Mouse (Mus musculus) v-Abl transformed pro-B cells (cell line): Measurements from ENCODE around the gene Grin3b.

Source experiments
- in situ Hi-C, 2 experiments: fragments of 400-800 bp; cut with MboI; formaldehyde crosslinking; loops; one replicate each; pipeline ENCODE4 v1.15.1; 2025; ENCODE audit not compliant: unreplicated experiment in 2 of 2

The Grin3b gene

GRCm38 (mm10) chr10:79960671-79961294, 9.7 kb upstream of the Grin3b start:
- in situ Hi-C loops = loop anchor here in 1 of 2 experiments (5.0 to 25.0 kb wide), 2 partner anchors 182 to 302 kb away; partner anchors contain the start of genes Cbarp, Dazap1 and Gamt

DNA sequence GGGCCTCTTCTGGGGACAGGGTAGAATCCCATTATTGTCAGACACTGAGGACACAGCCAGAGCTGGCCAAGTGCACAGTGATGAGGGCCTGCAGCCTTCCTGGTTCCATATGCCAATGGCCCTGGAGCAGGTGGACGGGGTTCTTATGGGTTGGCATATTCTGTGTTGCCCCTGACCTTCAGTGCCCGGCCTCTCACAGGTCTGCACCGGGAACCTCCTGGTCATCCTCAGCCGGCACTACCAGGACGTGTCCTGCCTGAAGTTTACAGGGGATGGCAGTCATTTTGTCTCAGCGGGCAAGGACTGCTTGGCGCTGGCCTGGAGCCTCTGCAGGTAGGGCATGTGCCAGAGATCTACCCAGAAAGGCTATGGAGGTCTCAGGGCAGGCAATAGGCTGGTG, 5.8 kb upstream of the Grin3b start:
- in situ Hi-C loops = loop anchor here (5.0 to 25.0 kb wide), 3 partner anchors 82 to 298 kb away; partner anchors contain the start of genes Cbarp (in 1 of the 2), Dazap1 (in 1 of the 2) and Gamt (in 1 of the 2)

DNA sequence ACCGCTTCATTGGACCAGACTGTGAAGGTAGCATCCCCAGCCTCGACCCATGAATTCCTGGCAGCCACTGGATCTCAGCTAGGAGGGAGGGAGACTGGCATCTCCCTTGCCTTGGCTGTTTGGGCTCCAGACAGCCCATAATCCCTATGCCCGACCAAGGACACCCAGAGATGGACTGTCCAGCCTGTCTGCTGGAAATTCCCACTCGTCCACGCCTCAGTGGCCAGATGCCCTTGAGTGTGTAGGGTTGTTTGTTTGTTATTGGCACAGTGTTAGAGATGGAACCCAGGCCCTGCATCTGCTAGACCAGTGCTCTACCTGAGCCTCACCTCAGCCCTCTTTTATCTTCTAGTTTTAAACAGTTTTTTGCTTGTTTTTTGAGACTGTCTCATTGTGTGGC, 5.2 kb upstream of the Grin3b start:
- in situ Hi-C loops = loop anchor here (5.0 to 25.0 kb wide), 2 partner anchors 83 to 297 kb away; partner anchors contain the start of genes Dazap1 (in 1 of the 2) and Gamt (in 1 of the 2)

- in situ Hi-C loops = loop anchor here (5.0 to 25.0 kb wide), 2 partner anchors 85 to 295 kb away; partner anchors contain the start of genes Dazap1 (in 1 of the 2) and Gamt (in 1 of the 2)
Measured at GRCm38 (mm10) chr10:79966886-79967400, 3.6 kb upstream of the Grin3b start.

GRCm38 (mm10) chr10:79968181-79968580, 2.3 kb upstream of the Grin3b start:
- in situ Hi-C loops = loop anchor here (5.0 to 25.0 kb wide), 2 partner anchors 86 to 294 kb away; partner anchors contain the start of genes Dazap1 (in 1 of the 2) and Gamt (in 1 of the 2)

DNA sequence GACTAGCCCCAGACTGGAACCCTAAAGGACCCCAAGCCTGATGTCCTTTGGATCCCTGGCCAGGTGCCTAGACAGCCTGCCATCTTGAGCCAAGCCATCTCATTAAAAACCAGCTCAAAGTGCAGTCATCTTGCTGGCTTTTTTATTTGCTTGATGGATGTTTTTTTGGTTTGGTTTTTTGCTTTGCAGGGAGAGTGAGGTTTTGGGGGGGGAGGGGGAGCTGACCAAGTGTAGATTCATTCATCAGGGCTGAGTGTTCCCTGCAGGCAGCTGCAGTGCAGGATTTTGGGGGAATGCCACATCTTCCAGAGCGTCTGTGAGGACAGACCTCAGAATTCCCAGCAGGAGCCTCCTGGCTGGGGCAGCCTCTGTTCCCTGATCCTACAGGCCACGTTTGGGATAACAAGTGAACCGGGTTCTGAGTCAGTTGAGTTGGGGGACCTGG, 1.4 kb upstream of the Grin3b start:
- in situ Hi-C loops = loop anchor here (5.0 to 25.0 kb wide), 2 partner anchors 87 to 293 kb away; partner anchors contain the start of genes Dazap1 (in 1 of the 2) and Gamt (in 1 of the 2)

DNA sequence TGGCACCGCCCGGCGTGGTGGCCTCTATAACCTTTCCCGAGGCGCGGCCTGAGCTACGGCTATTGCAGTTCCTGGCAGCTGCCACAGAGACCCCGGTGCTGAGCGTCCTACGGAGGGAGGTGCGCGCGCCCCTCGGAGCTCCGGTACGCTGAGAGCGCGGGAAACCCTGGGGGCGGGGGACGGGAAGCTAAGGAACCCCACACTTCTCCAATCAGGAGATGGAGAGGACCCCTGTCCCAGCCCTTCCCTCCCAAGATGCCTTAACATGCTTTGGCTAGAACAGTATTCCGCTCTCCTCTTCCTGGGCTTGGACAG, 625 bp downstream of the Grin3b start:
- in situ Hi-C loops = loop anchor here in 1 of 2 experiments (25.0 kb wide), 1 partner anchor 291 kb away; the partner anchor contains the start of genes Dazap1 and Gamt

GRCm38 (mm10) chr10:79972831-79973230, 2.3 kb downstream of the Grin3b start:
- in situ Hi-C loops = loop anchor here in 1 of 2 experiments (25.0 kb wide), 1 partner anchor 289 kb away; the partner anchor contains the start of genes Dazap1 and Gamt

- in situ Hi-C loops = loop anchor here in 1 of 2 experiments (25.0 kb wide), 1 partner anchor 288 kb away; the partner anchor contains the start of genes Dazap1 and Gamt
Measured at GRCm38 (mm10) chr10:79974087-79974486, 3.6 kb downstream of the Grin3b start.

- in situ Hi-C loops = loop anchor here in 1 of 2 experiments (25.0 kb wide), 1 partner anchor 288 kb away; the partner anchor contains the start of genes Dazap1 and Gamt
Measured at GRCm38 (mm10) chr10:79974668-79975067, 4.2 kb downstream of the Grin3b start.

GRCm38 (mm10) chr10:79976071-79976721, 5.7 kb downstream of the Grin3b start:
- in situ Hi-C loops = no loop called here

GRCm38 (mm10) chr10:79976722-79977107, 6.2 kb downstream of the Grin3b start:
- in situ Hi-C loops = no loop called here

GRCm38 (mm10) chr10:79977324-79977723, 6.8 kb downstream of the Grin3b start:
- in situ Hi-C loops = no loop called here

DNA sequence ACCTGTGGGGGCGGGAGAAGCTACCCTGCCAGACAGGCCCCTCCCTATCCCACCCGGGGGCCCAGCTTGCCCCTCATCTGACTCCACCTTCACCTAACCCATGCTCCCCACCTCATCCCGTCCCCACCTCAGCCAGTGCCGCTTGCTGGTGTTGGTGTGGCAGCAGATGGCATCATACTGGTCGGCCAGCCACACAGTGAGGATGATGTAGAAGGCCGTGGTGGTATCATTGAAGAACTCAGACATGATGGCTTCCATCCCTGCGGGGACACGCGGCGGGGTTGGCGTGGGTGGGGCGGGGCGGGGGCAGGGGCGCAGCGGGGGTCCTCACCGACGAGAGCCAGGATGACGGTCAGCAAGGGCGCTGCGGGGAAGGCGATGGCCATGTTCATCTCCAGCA, 7.5 kb downstream of the Grin3b start:
- in situ Hi-C loops = no loop called here

DNA sequence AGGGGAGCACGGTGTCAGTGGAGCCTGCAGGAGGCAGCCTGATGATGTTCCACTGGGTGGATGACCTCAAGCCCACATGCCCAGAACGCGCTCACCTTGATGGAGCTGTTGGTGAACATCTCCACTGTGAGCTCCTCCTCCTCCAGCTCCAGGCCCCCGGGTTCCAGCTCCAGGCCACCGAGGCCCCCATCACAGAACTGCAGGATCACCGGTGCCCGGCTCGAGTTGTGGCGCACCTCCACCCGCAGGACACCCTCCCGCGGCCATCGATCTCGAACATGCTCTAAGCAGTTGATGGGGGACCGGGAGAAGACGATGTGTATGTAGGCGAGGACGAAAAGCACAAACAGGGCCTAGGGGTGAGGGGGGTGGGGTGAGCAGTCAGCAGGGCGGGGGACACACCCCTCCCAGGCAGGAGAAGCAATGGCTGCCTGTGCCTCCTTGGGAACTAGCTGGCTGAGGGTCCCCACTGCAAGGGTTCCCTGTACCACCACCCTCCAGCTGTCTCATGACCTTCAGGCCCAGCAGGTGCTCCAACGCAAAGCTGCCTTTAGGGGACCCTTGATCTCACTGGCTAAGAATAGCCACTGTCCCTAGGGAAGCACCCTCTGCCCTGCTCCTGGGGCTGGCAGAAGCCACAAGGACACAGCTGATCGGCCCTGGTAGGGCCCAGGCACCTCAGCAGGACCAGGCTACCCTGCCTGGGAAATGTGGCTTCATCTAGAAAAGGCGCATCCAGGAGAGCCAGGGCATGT, 9.1 kb downstream of the Grin3b start:
- in situ Hi-C loops = loop anchor here in 1 of 2 experiments (10.0 kb wide), 1 partner anchor 135 kb away; the partner anchor contains the start of gene Stk11

DNA sequence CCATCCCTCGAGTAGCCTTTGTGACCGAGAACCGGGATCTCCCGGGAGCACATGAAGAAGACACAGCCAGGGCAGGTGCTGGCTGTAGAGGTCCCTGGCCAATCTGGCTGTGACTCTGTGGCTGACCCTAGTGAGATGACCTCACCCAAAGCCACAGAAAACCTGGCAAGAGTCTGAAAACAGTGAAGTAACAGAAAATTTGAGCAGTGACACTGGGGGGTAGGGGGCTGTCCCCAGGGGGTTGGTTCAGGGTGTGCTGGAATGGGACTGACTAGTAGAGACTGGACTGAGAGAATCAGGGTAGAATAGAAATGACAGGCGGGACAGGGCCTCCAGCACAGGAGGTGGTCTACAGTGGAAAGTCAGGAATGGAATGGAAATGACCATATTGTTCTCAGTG, 12.7 kb downstream of the Grin3b start:
- in situ Hi-C loops = loop anchor here in 1 of 2 experiments (10.0 kb wide), 1 partner anchor 132 kb away; the partner anchor contains the start of gene Stk11

- in situ Hi-C loops = loop anchor here in 1 of 2 experiments (10.0 kb wide), 1 partner anchor 131 kb away; the partner anchor contains the start of gene Stk11
Measured at GRCm38 (mm10) chr10:79983670-79984069, 13.2 kb downstream of the Grin3b start.

DNA sequence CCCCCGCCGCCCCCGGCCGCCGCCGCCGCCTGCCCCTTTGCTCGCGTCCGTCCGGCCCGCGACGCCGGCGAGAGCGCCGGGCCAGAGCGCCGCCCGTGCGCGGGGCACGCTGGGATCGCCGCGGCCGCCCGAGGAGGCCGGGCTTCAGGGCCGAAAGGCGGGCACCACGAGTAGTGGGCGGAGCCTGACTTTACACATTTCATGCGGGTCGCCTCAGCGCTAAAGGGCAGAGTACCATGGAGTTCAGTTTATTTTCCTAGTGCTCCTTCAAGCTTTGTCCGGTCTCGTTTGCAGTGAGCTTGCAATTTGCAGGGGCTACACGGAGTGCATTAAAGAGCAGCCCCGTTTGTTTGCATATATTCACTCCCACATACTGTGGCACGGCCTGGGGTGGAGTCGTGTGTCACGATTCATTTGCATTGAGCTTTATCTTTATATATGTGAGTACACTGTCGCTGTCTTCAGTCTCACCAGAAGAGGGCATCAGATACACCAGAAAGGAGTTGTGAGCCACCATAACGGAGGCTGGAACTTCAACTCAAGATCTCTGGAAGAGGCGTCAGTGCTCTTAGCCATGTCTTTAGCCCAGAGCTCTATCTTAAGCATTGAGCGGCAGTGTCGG, 13.8 kb downstream of the Grin3b start, which contains the start of gene Tmem259:
TSS of gene Tmem259 (minus strand) at position 136 of the 622 bp plus-strand sequence.
- in situ Hi-C loops = loop anchor here in 1 of 2 experiments (10.0 kb wide), 1 partner anchor 130 kb away; the partner anchor contains the start of gene Stk11

GRCm38 (mm10) chr10:79984871-79985270, 14.4 kb downstream of the Grin3b start:
- in situ Hi-C loops = loop anchor here (5.0 to 10.0 kb wide), 4 partner anchors 47 to 130 kb away; partner anchors contain the start of gene Stk11 (in 1 of the 2)
